Mouse (Mus musculus): ENCODE data around the gene Efcab10.
A peak's percentile ranks its signal among the peaks of the same experiment; 100 is the strongest.

Efcab10 gene

GRCm38 (mm10) chr12:33427726-33428125 is 33.1 kb downstream of the Efcab10 start:
- DNase-seq (ENCODE audit: low spot score): no peak

GRCm38 (mm10) chr12:33429387-33430160 is 34.9 kb downstream of the Efcab10 start, which contains the start of gene Twistnb:
Gene Twistnb (plus strand): TSS chr12:33429635.
- DNase-seq (ENCODE audit: low spot score): peak; percentile 99

GRCm38 (mm10) chr12:33433812-33434211 is 39.2 kb downstream of the Efcab10 start:
- DNase-seq (ENCODE audit: low spot score): no peak

- DNase-seq (ENCODE audit: low spot score): no peak
Observed at GRCm38 (mm10) chr12:33434758-33435157, 40.1 kb downstream of the Efcab10 start.
